Mouse (Mus musculus) thymus, postnatal 4 days (tissue): ENCODE data around the gene Gm21767.
"Not testable (repeated sequence)": the region's sequence is repeated elsewhere in the genome, so short reads cannot be mapped to it uniquely, and the experiment has no call there.

Source experiments
- DNase-seq: peaks from one replicate; pipeline ENCODE4 v3.0.0; 2021

Gene Gm21767

GRCm38 (mm10) chrY:13941438-13941837, at the start of gene Gm21767:
Gene Gm21767 (plus strand): TSS chrY:13941738.
- not testable (repeated sequence) for DNase-seq
